Mouse (Mus musculus): ENCODE data around the gene Dnah12.

GRCm38 (mm10) chr14:26911201-26911600 is 218.1 kb downstream of the Dnah12 start:
- TF ChIP-seq CTCF (IDR thresholded peaks at IDR 0.05; ENCODE audit: low read depth, low read length) (no peak), POLR2A (IDR thresholded peaks at IDR 0.05; ENCODE audit: extremely low read depth, insufficient read depth, low read length) (no peak)
